Mouse (Mus musculus): ENCODE results near the gene Polrmt.

DNA sequence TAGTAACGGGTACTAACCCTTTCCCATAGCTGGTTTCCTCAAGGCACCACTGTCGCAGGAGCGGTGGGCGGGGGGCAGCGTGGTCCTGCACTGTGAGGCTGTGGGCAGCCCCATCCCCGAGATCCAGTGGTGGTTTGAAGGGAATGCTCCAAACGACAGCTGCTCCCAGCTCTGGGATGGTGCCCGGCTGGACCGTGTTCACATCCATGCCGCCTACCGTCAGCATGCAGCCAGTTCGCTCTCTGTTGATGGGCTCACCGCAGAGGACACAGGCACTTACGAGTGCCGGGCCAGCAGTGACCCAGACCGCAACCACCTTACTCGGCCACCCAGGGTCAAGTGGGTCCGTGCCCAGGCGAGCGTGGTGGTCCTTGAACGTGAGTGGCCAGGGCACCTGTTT is 37.7 kb downstream of the Polrmt start:
- no peak for TF ChIP-seq GABPA (IDR thresholded peaks at IDR 0.05; ENCODE audit: insufficient replicate concordance, low read depth, low read length)
- no peak for TF ChIP-seq CHD1 (IDR thresholded peaks at IDR 0.05; ENCODE audit: low read depth, low read length)
